ENCODE assay signal across 18 mouse cellular contexts in genomic region chr6:54685103-54685502, GRCm38 (mm10). TPM values are rescaled to one million over a fixed set of nuclear protein-coding genes. Genes with fewer than 3 reads are reported as not detected.
A peak's percentile ranks its signal among the peaks of the same experiment; 100 is the strongest.
DNase-seq lines count a peak whose midpoint lies in the region; ATAC-seq lines count a peak whose summit lies in the region.
"Had no signal": no experiment of that assay in that cellular context is flagged by ENCODE, and none has a peak within 500 bp of the region (broad histone marks: within the 10 kb centered on the region; RNA-seq: fewer than 3 reads in every experiment).

No protein-coding gene starts in this region.

- peak; percentile 37 for ATAC-seq in CD4-positive, CD25-positive, alpha-beta regulatory T cell, adult 4 months
- ATAC-seq: forebrain, embryonic 15.5 days; intestine, embryonic 16.5 days; liver, embryonic 12.5 days; midbrain, embryonic 13.5 days had no signal

- DNase-seq in CD4-positive helper T cell, adult 2 months (ENCODE audit: low read depth, low spot score), result peak; percentile 67
- peak; percentile 68 for DNase-seq in induced T-regulatory cell, adult 2 months (ENCODE audit: low read depth)
- peak; percentile 38 for DNase-seq in thymus, postnatal 14 days
- DNase-seq in cerebellum, adult 11 months, result no peak
- no peak for DNase-seq in urinary bladder, postnatal 4 days (ENCODE audit: low spot score in 2 of 2)
- no peak for DNase-seq in adrenal gland, adult 2 months
- DNase-seq: cerebellum, adult 18-20 months; cerebellum, postnatal 25 days; heart, postnatal 14 days; kidney, adult 9 months; kidney, postnatal 14 days; lung, adult 18-20 months; lung, postnatal 10 days had no signal

RNA-seq across cellular contexts. Expression of gene Mturn, which starts 3.7 kb away (rescaled TPM):
- polyA plus RNA-seq in CD4-positive, CD25-positive, alpha-beta regulatory T cell, adult 4 months (2017; shearing (Covaris generic)), result 10 to 100 TPM; 22.2 to 26.3 TPM
- 10 to 100 TPM; 10.0 to 21.1 TPM for total RNA-seq in adrenal gland, adult 2 months (2021)
- polyA plus RNA-seq in adrenal gland, adult 2 months (2012; rRNA removed), result 11.1 and 18.6 TPM in 2 replicates

Comparison
In these comparisons a context has a peak if more than half of its experiments do, and no peak if none do; other contexts are left out.
1. DNase-seq: peak in CD4-positive helper T cell, adult 2 months (single experiment), induced T-regulatory cell, adult 2 months (single experiment) and thymus, postnatal 14 days (single experiment); none in cerebellum, adult 11 months (single experiment), urinary bladder, postnatal 4 days (0 of 2) and adrenal gland, adult 2 months (single experiment).